Mouse (Mus musculus) effector memory CD4-positive, alpha-beta T cell, adult 7 months (primary cell): ENCODE data around the gene Hbb-y. TPM values are rescaled to one million over a fixed set of nuclear protein-coding genes. Genes with fewer than 3 reads are reported as not detected.

Source experiments
- polyA plus RNA-seq: library from polyadenylated mRNA; unstranded; fragments of 100-300 nt; shearing (Covaris generic); gene quantifications from one replicate; pipeline ENCODE4 v1.2.1, GENCODE M21; 2017

Gene Hbb-y
- polyA plus RNA-seq = not detected

DNA sequence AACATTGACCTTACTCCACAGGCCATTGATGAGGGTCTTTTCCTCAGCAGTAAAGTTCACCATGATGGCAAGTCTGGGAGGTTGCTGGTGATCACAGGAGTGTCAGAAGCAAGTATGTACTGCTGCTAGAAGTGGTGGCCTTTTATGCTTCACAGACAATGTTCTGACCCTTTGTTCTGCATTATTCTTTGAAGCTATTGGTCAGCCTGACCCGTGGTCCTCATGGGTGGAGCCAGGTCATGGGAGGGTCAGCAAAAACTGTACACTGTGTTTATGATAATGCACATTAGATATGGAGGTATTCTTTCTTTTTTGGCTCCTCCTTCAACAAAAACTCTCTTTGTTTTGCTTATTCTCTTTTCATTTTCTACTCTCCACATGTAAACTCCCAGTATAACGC lies at the start of gene Hbb-y:
TSS of gene Hbb-y (minus strand) at position 127 of the 400 bp plus-strand sequence.

GRCm38 (mm10) chr7:103894385-103894784 lies 41.4 kb upstream of the Hbb-y start, which contains the start of gene Olfr64:
Gene Olfr64 (minus strand): TSS chr7:103894485.

GRCm38 (mm10) chr7:103886152-103886551 lies 33.1 kb upstream of the Hbb-y start, which contains the start of gene Olfr66:
Gene Olfr66 (minus strand): TSS chr7:103886252.

GRCm38 (mm10) chr7:103843034-103843433 lies 10.0 kb downstream of the Hbb-y start, which contains the start of gene Hbb-bh1:
Gene Hbb-bh1 (minus strand): TSS chr7:103843164.

GRCm38 (mm10) chr7:103840268-103840667 lies 12.7 kb downstream of the Hbb-y start, which contains the start of gene Hbb-bh2:
Gene Hbb-bh2 (minus strand): TSS chr7:103840520.

GRCm38 (mm10) chr7:103827808-103828207 lies 25.2 kb downstream of the Hbb-y start, which contains the start of gene Hbb-bs:
Gene Hbb-bs (minus strand): TSS chr7:103828096.

DNA sequence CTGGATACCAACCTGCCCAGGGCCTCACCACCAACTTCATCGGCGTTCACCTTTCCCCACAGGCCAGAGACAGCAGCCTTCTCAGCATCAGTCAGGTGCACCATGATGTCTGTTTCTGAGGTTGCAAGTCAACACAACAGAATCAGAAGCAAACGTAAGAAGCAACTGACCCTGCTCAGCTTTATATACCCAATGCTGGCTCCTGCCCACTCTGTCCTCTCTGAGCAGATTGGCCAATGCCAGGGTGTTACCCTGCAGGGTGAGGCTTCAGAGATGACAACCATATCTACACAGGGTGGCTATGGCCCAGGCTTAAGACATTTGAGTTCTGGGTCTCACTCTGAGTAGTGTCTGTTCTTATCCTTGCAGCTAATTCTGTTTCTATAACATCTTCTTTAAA lies 39.2 kb downstream of the Hbb-y start, which contains the start of gene Hbb-bt:
TSS of gene Hbb-bt (minus strand) at position 231 of the 400 bp plus-strand sequence.

Other genes with a start within 250 kb of the Hbb-y start
- gene Olfr620, start 240.7 kb downstream of the Hbb-y start, polyA plus RNA-seq = 0.45 TPM
- gene Olfr622, start 210.5 kb downstream of the Hbb-y start, polyA plus RNA-seq = not detected
- gene Olfr623, start 189.5 kb downstream of the Hbb-y start, polyA plus RNA-seq = not detected
- not detected for gene Olfr624, start 182.0 kb downstream of the Hbb-y start, polyA plus RNA-seq
- gene Olfr625-ps1, start 170.5 kb downstream of the Hbb-y start, polyA plus RNA-seq = not detected
- 0.07 TPM for gene Olfr243, start 138.5 kb downstream of the Hbb-y start, polyA plus RNA-seq
- gene Olfr628, start 122.8 kb downstream of the Hbb-y start, polyA plus RNA-seq = not detected
- not detected for gene Olfr629, start 108.3 kb downstream of the Hbb-y start, polyA plus RNA-seq
- not detected for gene Olfr630, start 95.9 kb downstream of the Hbb-y start, polyA plus RNA-seq
- not detected for gene Olfr69, start 81.6 kb downstream of the Hbb-y start, polyA plus RNA-seq
- not detected for gene Olfr68, start 73.5 kb downstream of the Hbb-y start, polyA plus RNA-seq
- gene Olfr67, start 61.4 kb downstream of the Hbb-y start, polyA plus RNA-seq = not detected
- gene Hbb-bt, start 39.2 kb downstream of the Hbb-y start, polyA plus RNA-seq = not detected
- gene Hbb-bs, start 25.1 kb downstream of the Hbb-y start, polyA plus RNA-seq = 4.4 TPM
- gene Hbb-bh2, start 12.7 kb downstream of the Hbb-y start, polyA plus RNA-seq = not detected
- gene Hbb-bh1, start 10.1 kb downstream of the Hbb-y start, polyA plus RNA-seq = 0.65 TPM
- gene Olfr66, start 33.0 kb upstream of the Hbb-y start, polyA plus RNA-seq = not detected
- gene Olfr64, start 41.3 kb upstream of the Hbb-y start, polyA plus RNA-seq = not detected
- gene Olfr65, start 50.3 kb upstream of the Hbb-y start, polyA plus RNA-seq = not detected
- not detected for gene Olfr631, start 75.6 kb upstream of the Hbb-y start, polyA plus RNA-seq
- gene Olfr632, start 81.1 kb upstream of the Hbb-y start, polyA plus RNA-seq = 0.43 TPM
- not detected for gene Olfr633, start 91.2 kb upstream of the Hbb-y start, polyA plus RNA-seq
- 0.09 TPM for gene Olfr635, start 117.9 kb upstream of the Hbb-y start, polyA plus RNA-seq
- gene Olfr638, start 145.5 kb upstream of the Hbb-y start, polyA plus RNA-seq = not detected
- gene Olfr639, start 164.1 kb upstream of the Hbb-y start, polyA plus RNA-seq = not detected
- gene Olfr640, start 172.4 kb upstream of the Hbb-y start, polyA plus RNA-seq = not detected
- gene Olfr641, start 182.2 kb upstream of the Hbb-y start, polyA plus RNA-seq = not detected
- gene Olfr642, start 199.4 kb upstream of the Hbb-y start, polyA plus RNA-seq = not detected
- gene 4930516K23Rik, start 208.2 kb upstream of the Hbb-y start, polyA plus RNA-seq = 0.72 TPM
- not detected for gene Olfr644, start 218.7 kb upstream of the Hbb-y start, polyA plus RNA-seq
- not detected for gene Olfr645, start 232.2 kb upstream of the Hbb-y start, polyA plus RNA-seq